Mouse (Mus musculus) kidney, adult 2 months (tissue): ENCODE measurements around the gene Olfr619.

ENCODE experiments used
- CTCF ChIP-seq: fragments of 200-500 bp; conservative IDR thresholded peaks from 2 replicates; pipeline ENCODE4 v1.5.1; 2011; ENCODE audit warnings: low read depth, mild to moderate bottlenecking, control low read depth, low read length, moderate library complexity, mixed read lengths; ENCODE audit not compliant: insufficient read depth, insufficient read length
- POLR2A ChIP-seq: fragments of 200-500 bp; IDR thresholded peaks from one replicate; pipeline ENCODE4 v1.6.1; 2011; ENCODE audit warnings: low read depth, low read length, control low read depth

DNA sequence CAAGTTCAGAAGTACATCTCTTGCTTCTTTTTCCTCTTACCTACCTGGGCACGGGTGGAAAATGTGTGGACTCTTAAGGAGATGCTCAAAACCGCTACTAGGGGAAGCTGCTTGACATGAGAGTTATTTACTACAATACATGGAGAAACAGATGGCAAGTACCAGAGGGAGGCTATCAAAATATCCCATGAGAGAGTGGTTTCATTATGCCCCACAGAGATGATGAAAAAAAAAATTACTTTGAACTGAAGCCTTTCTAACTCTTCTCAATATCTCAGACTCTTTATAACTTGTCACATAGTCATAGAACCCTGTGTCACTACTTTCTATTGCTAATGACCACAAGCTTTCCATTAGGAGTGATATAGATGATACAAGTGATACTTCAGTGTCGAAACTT, 31.3 kb upstream of the Olfr619 start, which contains the start of gene Olfr616:
- no peak for TF ChIP-seq CTCF
- no peak for TF ChIP-seq POLR2A
